Mouse (Mus musculus): Measurements from ENCODE around the gene Bcor.

Gene Bcor

GRCm38 (mm10) chrX:12085949-12086348, 74.2 kb downstream of the Bcor start:
- no peak for DNase-seq (ENCODE audit: low spot score)

DNA sequence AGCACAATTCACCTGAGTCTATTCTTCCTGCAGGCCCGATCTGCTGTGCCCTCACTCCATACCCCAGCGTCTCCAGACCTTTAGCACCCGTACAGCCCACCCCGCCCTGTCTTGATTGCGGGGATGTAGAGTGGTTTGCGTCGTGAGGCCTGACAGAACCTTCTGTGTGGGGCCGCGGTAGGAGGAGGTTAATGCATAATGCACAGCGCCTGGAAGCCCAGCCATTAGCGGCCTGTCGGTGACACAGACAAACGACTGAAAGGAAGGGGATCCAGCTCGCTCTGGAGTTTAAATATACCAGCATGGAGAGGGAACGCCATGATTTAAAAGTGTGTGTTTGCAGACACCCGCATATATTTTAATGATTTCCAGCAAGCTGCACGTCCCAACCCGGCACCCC, 74.9 kb downstream of the Bcor start:
- no peak for DNase-seq (ENCODE audit: low spot score)

- DNase-seq (ENCODE audit: low spot score), result peak; percentile 10
Observed at GRCm38 (mm10) chrX:12084698-12085097, 75.5 kb downstream of the Bcor start.

- DNase-seq (ENCODE audit: low spot score), result no peak
Observed at GRCm38 (mm10) chrX:12083631-12084030, 76.5 kb downstream of the Bcor start.

DNA sequence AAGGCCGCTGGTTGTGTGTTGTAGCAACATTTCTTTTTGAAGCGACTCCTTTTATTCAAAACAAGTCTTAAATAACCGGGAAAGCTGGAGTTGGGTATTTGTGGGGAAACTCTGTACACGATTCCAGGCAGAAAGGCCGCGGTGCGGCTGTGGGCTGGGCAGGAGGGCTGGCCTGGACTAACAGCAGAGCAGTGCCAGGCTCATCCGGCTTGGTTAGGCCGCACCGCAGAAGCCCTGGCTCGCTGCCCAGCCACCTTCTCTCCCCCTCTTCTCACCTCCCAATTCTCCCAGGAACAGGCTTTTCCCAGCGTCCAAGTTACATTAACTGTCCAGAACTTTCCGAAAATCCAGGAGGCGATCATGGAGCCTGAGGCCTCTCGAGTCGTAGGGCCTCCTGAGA, 77.4 kb downstream of the Bcor start:
- no peak for DNase-seq (ENCODE audit: low spot score)

DNA sequence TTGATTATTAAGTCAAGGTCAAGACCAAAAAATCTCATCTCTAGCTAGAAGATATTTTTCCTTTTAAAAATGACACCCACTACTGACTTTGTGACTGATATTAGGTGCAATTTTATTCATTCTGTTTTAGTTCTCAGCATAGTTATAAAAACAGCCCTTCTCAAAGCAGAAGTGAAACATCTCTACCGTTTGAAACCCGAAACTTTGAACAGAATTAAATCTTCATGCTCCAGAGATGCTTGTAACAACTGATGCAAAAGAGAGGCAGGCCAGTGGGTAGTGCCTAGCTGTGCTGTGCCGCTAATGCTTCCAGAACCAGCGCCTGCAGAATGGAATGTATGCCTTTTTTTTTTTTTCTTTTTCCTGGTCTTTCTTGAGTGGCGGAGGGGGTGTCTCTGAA, 78.0 kb downstream of the Bcor start:
- no peak for DNase-seq (ENCODE audit: low spot score)

DNA sequence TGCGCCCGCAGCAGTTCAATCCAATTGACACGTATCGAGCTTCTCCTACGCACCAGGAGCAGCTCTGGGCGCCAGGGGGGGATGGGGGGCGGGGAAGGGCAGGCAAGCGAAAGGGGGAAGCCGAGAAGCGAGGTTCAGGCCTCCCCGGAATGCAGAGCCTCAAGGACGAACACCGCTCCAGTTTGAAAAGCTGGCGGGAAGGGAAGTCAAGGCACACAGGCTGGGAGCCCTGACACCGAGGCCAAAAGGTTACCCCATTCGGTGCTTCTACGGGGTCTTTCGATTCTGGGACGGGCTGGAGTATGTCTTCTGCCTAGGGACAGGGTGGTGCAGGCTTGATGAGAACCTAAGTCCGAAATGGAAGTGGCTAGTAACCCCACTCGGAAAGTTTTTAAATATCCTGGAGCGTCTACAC, 78.4 kb downstream of the Bcor start:
- no peak for DNase-seq (ENCODE audit: low spot score)

- DNase-seq (ENCODE audit: low spot score), result no peak
Observed at GRCm38 (mm10) chrX:12080904-12081740, 79.0 kb downstream of the Bcor start.

- peak; percentile 8 for DNase-seq (ENCODE audit: low spot score)
Observed at GRCm38 (mm10) chrX:12080095-12080903, 79.9 kb downstream of the Bcor start.

DNA sequence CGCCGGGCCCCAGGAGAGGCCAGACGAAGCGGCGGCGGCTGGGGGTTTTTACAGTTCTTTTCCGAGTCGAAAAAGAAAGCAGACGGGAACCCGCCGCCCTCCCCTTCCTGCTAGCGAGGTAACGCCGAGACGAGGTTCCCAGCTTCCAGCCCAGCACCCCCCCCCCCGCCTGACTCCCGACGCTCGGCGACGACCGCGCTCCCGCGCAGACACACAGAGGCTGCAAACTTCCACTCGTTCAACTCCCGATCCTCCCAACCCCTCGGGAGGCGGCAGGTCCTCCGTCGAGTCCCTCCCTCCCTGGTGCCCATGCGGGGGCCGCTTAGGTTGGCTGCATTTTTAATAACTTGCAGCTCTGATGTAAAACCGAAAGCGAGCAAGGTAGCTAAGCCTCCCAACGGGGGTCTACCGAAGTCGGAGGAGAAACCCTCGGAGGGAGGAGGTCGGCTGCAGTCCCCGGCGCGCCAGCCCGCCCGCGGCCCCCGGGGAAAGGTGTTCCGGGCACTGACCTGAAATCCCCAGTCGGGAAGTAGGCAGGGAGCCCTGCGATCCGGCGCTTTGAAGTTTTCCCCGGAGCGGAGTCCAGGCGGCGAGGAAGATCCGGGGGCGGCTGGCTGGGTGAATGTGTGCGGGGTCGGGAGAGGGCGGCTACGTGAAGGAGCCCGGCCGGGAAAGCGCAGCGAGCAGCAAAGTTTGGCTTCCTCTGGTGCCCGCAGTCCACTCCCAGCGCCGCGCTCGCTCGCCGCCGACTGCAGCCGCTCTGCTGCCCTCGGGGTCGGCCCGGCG, 80.7 kb downstream of the Bcor start:
- peak; percentile 23 for DNase-seq (ENCODE audit: low spot score)

- peak; percentile 26 for DNase-seq (ENCODE audit: low spot score)
Observed at GRCm38 (mm10) chrX:12079059-12079308, 81.2 kb downstream of the Bcor start.

DNA sequence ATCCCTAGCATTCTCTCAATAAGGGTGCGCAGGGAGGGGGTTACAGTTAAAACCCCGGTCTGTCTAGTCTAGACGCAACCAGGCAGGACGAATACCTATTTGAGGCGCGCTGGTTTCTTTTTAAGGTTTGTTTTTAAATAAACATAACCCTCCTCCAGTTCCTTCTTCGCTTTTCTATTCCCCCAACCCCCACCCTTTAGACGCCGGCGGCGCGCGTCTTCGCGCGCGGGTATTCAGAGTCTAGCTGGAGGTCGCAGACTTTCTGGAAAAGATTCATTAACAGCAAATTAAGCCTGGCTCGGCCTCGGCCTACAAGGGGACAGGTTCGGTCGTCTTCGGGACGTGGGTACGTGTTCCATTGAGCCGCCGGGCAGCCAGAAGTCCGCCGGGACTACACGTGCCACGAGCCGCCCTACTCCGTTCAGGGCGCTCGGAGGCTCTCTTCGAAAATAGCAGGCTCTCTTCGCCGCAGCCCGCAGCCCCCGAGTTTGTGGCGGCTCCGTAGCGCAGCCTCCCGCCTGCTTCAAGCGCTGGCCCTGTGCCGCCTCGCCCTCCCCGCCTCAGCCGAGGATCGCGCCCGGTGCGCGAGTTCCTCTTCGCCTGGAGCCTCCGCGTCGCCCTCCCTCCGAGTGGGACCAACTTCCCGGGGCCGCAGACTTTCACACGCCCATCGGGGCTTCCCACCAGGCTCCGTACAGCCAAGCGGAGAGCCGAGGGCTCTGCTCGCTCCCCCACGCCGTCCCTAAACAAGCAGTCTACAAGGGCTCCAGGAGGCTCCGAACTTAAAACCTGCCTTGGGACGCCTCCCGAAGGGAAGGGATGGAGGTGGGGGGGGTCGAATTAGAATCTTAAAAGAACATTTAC, 81.7 kb downstream of the Bcor start:
- no peak for DNase-seq (ENCODE audit: low spot score)

DNA sequence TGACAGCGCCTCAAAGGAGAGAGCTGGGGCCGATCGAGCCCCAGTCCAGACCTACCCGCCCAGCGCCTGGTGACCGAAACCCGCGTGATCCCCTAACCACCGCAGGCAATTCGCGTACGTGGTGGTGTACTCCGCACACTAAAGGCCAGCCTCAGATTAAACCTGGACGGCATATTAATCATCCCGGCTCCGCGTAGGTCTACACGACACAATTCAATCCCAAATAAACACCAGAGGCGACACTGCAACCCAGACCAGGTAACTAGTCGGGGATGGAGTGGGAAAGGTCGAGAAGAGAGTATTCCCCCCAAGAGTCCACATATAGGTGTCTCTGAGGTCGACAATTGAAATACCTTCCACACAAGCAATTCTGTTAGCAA, 82.6 kb downstream of the Bcor start:
- no peak for DNase-seq (ENCODE audit: low spot score)

- DNase-seq (ENCODE audit: low spot score), result no peak
Observed at GRCm38 (mm10) chrX:12076763-12077600, 83.2 kb downstream of the Bcor start.

DNA sequence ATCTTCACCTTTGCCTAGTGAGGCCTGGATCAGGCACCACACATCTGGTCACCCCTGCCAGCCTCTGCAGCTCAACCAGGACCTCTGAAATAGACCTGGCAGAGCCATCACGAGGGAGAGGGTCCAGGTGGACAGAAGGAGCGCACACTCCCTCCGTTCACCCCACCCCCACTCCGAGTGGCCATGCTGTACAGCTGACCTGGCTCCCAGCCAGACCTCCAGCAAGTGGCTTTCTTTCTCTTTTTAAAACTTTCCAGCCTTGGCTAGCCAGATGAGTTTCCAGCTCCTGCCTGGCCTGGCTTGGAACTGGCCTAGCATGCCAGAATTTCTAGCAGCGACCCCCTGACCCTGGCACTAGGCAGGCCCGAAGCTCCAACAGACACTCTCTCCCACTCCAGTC, 87.4 kb downstream of the Bcor start:
- DNase-seq (ENCODE audit: low spot score), result peak; percentile 49

DNA sequence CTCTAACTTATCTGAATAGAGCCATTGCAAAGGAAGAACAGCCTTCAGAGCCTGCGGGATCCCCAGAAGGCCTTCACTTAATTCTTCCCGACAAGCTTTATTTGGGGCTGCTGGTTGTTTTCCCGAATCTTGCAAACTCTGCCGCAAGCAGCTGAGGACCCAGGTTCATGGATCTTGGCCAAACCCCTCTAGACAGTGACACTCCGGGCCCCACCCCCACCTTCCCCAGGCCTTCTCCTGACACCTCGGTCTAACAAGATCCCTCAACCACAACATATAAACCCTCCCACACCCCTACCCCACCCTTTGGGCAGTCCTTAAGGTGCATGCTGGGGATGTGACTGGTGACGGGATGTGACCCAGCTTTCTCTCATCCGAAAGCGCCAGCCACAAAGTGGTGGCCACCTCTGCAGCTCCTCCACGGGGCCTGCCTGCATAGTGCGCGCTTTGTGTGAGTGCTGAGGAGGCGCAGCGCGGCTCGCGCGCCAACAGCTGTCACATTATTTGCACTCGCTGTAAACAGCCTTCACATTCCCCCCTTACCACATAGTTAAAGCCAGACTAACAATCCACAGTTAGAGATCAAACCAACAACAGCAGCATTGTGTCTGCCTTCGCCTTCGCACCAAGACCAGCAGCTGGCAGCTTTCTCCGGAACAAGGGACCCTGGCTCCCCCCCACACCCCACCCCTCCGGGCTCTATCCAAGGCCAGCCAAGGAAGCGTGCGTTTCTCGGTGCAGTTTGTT, 91.0 kb downstream of the Bcor start:
- no peak for DNase-seq (ENCODE audit: low spot score)

DNA sequence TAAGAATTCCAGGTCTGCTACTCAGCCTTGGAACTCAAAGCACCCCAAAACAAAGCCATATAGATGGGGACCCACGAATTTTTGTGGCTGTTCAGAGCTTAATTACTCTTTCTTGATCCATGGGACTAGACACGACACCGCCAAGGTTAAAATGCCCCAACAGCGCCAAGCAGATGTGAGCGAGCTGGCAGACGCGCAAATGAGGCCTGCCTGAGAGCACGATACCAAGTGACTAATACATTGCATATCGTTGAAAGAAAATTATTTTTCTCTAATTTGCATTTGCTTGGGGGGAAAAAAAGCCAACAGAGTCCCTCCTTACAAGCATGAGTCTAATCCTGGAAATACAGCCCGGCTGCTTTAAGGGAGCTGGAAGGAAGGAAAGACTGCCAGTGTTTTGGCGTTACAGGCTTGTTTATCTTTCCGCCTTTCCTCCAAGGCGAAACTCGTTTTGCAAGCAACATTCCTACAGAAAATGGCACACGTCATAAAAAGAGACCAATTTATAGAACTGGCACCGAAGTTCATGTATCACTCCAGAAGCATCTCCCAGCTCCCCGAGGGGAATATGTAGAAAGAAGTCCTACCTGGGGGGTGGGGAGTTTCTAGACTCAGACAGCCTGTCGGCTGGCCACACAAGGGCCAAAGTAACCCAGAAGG, 92.2 kb downstream of the Bcor start:
- DNase-seq (ENCODE audit: low spot score), result peak; percentile 44

DNA sequence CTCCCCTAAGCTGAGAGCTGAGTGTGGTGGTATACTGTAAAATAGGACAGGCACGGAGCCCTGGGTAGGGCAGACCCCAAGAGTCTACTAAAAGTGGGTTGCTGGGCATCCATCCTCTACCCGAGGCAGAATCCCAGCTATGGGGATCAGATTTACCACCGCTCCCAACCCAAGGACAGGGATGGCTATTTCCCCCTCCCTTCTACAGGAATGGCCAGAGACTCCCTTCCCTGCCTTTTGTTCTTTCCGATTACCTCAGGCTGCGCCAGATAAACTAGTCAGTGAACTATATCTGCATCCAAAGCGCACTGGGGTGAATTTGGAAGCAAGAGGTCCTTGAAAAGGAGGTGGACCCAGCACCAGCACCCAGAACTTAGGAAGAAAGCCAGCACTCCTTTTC, 93.1 kb downstream of the Bcor start:
- DNase-seq (ENCODE audit: low spot score), result no peak

- no peak for DNase-seq (ENCODE audit: low spot score)
Observed at GRCm38 (mm10) chrX:12065782-12066181, 94.4 kb downstream of the Bcor start.

DNA sequence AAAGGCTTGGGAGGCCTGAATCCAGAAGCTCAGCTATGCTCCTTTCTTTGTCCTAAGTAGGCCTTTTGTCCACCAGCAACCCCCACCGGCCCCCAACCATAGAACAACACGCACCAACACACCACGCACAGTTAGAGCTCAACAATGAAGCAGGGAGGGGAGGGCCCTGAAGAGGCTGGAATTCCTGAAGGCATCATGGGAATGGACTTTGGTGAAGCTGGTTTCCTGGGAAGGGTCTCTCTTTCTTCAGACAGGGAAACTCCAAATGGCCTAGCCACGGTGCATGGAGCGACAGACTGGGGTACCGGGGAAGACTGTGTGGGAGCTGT, 97.3 kb downstream of the Bcor start:
- no peak for DNase-seq (ENCODE audit: low spot score)
